Mouse (Mus musculus): ENCODE measurements around the gene H2-T24.
A peak's percentile ranks its signal among the peaks of the same experiment; 100 is the strongest.
"Not testable (repeated sequence)": the region's sequence is repeated elsewhere in the genome, so short reads cannot be mapped to it uniquely, and the experiment has no call there.

The H2-T24 gene

DNA sequence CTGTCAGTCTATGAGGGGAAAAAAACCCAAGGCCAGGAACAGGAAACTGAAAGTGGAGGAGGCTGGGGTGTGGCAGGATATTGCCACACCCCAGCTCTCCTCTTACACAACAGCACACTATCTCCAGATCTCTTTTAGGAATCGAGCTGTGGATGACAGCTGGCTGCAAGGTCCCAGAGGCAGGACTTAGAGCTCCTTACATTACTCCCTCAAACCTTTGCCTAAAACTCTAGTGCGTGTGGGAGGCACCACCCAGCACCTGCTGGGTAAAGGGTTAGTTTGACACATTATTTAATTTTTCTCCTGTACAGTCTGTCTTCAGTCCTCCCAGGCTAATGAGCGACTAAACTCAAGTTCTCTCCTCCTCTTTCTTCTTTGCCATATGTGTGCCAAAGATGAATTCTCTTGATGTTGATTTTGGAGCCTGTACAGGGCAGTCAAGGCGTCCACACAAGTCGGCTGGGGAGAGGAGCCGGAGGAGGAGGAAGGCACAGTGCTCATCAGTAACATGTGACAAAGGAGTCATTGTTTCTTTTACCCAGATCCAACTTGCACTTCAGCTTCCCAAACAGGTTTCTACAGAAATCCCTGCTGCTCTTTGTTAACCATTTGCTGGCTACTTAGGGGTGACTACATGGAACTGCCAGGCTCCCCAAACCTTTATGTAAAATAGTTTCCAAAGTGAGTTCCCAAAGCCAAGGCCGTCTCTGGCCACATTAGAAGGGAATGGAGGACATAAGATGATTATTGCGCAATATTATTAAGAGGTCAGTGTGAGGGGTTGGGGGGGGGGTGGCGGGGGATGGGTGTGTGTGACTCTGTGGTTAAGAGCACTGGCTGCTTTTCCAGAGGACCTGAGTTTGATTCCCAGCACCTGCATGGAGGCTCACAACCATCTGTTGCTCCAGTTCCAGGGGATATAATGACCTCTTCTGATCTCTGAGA is 3.6 kb upstream of the H2-T24 start:
- DNase-seq (ENCODE audit: low spot score), result no peak

DNA sequence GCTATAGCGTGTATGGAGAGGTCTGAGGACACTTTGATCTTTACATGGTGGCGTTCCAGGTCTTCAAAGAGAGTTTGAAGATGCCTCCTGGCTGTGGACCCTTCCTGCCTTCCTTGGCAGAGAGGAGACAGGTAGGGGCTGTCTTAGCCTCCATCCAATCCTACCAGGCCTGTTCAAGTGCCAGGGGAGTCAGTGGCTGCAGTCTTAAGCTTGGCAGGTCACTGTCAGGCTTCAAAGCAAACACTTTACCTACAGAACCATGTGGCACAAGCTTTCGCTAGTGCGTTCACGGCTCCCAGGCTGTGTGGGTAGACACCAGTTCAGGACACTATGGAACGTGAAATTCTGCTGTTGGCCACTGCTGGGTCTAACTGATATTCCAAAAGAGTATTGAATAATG is 2.6 kb upstream of the H2-T24 start:
- no peak for DNase-seq (ENCODE audit: low spot score)

DNA sequence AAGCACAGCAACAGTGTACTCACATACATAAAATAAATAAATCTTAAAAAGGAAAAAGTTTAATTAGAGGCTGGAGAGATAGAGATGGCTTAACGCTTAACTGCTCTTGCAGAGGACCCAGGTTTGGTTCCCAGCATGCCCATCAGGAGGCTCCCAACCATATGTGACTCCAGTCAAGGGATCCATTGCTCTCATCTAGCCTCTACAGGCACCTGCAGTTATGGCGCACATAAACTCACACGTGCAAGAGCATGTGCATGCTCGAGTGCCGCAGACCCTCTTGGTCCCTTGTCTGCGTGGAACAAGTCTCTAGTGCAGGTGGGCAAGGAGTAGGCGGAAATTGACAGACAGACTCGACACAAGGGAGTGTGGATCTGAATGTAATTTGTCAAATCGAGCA is 1.7 kb upstream of the H2-T24 start:
- DNase-seq (ENCODE audit: low spot score), result no peak

DNA sequence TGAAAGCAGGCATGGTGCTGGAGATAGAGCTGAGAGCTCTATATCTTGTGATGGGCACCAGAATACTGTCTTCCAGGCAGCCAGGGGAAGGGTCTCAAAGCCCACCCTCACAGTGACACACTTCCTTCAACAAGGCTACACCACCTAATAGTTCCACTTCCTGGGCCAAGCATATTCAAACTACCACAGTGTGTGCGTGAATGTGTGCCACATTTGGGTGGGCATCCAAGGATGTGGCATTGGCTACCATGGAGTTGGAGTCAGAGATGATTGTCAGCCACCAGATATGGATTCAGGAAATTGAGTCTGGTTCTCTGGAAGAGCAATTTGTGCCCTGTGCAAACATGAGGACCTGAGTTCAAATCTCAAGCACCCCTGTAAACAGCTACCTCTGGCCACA is 949 bp upstream of the H2-T24 start:
- DNase-seq (ENCODE audit: low spot score), result no peak

DNA sequence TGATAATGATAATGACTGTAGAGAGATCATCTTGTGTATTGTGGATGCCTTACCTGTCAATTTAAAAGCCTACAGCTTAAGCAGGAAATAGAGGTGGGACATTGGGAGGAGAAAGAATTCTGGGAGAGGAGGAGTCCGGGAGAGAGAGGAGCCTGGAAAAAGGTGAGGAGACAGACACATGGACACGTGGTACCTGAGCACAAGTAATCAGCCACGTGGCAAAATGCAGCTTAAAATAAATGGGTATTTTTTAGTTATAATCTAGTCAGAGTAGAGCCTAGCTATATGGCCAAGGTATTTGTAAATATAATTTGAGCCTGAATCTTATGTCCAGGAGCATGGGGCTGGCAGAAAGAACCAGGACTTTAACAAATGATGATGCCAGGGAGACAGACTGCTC is 841 bp downstream of the H2-T24 start:
- DNase-seq (ENCODE audit: low spot score), result no peak

DNA sequence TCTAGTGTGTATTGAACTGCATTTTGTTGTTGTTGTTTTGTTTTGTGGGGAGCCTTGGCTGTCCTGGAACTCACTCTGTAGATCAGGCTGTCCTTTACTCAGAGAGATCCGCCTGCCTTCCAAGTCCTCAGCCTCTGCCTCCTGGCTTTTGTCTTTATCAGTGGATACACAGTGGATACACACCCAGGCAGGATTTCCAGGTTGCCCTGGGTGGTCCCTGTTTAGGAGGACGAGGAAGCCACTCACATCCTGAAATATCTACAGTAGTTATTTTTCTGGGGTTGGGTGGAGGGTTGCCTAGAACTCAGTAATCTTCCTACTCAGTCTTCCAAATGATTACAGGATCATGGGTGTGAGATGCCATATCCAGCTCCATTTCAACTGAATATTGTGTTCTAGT is 1.4 kb downstream of the H2-T24 start:
- no peak for DNase-seq (ENCODE audit: low spot score)

DNA sequence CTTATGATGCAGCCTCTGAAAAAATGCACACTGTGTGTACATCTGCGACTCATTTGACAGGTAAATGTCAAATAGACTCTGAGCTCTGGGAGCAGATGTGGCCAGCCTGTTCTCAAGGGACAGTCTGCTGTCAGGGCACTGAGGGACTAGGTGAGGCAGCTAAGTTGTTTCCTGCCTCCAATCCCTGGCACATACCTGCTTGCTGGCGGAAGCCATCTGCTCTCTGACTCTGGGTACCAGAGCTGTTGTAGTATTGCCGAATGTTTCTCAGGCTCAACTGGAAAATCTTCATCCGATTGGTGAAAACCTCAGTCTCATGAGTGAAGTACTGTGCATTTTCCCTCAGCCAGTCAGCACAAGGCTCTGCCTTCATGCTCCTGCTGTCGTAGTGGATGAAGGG is 3.3 kb downstream of the H2-T24 start:
- no peak for DNase-seq (ENCODE audit: low spot score)

DNA sequence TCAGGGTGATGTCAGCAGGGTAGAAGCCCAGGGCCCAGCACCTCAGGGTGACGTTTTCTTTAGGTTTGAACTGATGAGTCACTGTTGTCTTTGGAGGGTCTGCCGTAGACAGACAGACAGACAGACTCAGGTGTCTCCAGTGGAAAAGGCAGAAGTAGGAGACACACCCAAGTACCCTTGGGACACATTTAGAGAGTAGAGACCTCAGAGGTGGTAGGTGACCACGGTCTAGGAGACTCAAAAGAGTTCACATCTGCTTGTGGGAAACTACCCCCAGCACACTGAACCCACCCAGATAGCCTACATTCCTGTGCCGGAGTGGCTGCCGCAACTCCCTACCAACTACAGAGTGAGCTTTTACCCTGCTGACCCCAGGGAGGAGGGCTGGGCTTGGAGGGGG is 5.4 kb downstream of the H2-T24 start:
- DNase-seq (ENCODE audit: low spot score), result no peak

DNA sequence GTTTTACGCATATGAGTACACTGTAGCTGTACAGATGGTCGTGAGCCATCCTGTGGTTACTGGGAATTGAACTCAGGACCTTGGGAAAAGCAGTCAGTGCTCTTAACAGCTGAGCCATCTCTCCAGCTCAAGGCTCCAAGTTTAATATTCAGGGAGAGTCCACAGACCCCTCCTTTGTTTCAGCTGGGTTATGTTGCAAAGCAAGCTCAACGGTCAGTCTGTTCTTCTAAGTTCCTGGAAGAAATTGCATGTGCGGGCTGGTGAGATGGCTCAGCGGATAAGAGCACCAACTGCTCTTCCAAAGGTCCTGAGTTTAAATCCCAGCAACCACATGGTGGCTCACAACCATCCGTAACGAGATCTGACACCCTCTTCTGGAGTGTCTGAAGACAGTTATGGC is 16.0 kb downstream of the H2-T24 start:
- not testable (repeated sequence) for DNase-seq (ENCODE audit: low spot score)

DNA sequence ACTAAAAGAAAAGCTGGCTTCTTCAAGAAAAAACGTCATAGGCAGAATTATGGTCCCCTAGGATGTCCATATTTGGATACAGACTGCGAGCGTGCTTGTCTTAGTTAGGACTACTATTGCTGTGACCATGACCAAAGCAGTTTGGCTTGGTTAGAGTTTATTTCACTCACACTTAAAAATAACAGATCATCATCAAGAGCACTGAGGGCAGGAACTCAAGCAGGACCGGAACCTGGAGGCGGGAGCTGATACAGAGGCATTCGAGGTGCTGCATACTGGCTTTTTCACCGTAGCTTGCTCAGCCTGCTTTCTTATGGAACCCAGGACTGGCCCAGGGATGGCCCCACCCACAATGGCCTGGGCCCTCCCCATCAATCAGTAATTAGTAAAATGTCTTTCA is 17.0 kb downstream of the H2-T24 start:
- DNase-seq (ENCODE audit: low spot score), result no peak

DNA sequence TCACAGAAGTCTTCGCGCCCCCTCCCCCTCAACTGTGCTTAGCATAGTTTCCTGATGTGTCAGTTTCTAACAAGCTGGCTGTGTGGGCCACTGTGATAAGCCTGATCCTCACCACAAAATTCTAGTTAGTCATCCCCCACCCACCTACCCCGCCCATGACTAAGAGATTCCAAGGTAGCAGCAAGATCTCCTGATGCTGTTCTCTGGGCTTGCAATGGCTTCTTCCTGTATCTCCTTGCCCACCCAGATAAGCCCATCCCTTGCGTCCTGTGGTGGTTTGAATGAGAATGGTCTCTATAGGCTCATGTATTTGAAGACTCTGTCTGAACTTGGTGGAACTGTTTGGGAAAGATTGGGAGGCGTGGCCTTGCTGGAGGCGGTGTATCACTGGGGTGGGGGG is 18.4 kb downstream of the H2-T24 start:
- no peak for DNase-seq (ENCODE audit: low spot score)

DNA sequence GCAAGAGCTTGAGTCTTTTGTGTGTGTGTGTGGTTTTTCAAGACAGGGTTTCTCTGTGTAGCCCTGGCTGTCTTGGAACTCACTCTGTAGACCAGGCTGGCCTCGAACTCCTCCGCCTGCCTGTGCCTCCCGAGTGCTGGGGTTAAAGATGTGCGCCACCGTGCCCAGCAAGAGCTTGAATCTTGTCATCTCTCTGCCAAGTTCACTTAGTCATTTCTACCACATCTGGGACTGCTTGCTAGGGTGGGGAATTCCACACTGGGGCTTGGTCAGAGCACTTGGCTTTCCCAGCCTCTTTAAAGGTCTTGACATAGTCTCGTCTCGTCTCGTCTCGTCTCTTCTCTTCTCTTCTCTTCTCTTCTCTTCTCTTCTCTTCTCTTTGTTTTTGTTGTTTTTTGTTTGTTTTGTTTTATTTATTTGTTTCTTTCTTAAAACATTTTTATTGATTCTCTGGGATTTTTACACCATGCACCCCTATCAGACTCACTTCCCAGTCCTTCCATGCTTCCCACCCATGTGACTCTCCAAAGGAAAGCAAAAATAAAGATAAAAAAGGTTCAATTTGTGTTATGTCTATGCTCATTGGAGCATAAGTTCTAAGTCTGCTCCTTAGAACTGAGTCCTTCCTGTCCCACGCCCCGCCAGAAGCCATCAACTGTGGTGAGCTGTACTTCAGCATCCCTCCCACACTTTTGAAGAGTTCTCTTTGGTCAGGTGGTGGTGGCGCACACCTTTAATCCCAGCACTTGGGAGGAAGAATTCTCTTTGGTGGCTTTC is 19.1 kb downstream of the H2-T24 start:
- DNase-seq (ENCODE audit: low spot score), result no peak

DNA sequence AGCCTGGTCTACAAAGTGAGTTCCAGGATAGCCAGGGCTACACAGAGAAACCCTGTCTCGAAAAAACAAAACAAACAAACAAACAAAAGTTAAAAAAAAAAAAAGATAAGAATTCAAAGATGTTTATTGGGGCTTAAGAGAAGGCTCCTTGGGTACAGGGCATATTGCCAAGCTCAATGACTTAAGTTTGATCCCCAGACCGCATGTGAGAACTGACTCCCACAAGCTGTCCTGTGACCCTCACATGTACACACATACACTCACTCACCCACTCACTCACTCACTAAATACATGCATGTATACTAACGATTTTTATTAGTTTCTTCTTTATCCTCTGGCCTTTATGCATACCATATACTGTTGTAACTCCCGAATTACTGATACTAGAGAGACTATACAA is 20.0 kb downstream of the H2-T24 start:
- DNase-seq (ENCODE audit: low spot score), result no peak

DNA sequence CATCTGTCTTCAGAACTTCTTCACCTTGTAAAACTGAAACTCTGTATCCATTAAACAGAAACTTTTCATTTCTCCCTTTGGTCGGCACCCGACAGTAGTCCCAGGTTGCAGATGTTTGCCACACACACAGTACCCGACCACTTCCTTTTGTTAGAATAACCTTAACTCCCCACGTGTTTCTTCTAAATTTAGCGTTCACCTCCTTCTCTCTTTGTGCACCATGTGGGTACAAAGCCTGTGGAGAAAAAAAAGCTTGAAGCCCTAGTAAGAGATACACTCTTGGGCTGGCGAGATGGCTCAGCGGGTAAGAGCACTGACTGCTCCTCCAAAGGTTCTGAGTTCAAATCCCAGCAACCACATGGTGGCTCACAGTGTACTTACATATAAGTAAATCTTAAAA is 21.0 kb downstream of the H2-T24 start:
- no peak for DNase-seq (ENCODE audit: low spot score)

DNA sequence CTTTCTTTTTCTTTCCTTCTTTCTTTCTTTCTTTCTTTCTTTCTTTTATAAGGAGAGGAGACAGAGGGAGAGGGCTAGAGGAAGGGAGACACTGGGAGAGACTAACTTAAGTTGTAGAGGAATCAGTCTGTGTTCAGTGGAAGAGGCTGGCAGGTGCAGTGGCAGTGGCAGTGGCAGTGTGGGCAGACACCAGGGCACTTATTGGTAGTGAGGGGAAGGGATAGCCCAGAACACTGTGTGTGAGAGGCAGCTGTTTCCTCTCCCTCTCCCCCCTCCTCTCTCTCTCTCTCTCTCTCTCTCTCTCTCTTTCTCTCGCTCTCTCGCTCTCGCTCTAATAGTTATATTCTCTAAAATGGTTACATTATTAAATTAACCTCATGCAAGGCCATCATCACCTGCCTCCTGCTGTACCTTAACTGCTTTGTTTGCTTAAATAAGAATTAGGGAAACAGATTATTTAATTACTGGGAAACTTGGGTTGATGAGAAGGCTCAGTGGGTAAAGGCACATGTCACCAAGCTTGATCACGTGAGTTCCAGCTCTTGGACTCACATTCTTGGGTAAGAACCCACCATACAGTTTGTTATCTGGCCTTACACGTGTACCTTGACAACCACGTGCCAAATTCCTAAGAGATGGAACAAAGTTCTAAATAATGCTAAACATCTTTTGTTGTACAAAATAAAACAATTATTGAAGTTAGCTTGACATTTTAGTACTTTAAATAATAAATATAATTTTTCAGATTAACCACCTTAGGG is 21.6 kb downstream of the H2-T24 start:
- DNase-seq (ENCODE audit: low spot score), result no peak

DNA sequence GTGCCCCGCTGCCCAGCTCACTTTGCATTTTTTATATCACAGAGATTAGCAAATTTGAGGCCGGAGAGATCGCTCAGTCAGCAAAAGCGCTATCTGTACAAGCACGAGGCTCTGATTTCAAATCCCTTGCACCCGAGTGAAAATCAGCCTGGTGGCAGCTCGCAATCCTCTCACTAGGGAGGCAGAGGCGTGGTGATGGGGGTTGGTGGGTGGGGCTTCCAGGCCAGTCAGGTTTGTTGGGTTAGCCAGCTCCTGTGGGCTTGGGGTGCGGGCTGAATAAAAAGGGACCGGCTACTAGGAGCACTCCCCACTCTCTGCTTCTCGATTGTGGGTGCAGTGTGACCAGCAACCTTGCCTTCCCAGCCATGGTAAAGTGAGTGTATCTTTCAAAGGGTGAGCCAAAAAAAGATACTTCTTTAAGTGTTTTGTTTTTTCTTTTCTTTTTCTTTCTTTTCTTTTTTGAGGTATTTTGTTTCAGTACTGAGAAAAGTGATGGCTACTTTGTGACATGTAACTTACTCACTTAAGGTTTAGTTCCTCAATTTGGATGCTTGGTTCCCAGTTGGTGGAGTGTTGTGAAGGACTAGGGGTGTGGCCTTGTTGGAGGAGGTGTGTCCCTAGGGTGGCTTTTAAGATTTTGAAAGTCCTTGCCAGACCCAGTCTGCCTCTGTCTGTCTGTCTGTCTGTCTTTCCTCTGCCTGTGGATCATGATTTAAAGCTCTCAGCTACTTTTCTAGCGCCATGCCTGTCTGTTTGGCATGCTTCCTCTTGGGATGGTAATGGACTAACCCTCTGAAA is 22.4 kb downstream of the H2-T24 start:
- no peak for DNase-seq (ENCODE audit: low spot score)

DNA sequence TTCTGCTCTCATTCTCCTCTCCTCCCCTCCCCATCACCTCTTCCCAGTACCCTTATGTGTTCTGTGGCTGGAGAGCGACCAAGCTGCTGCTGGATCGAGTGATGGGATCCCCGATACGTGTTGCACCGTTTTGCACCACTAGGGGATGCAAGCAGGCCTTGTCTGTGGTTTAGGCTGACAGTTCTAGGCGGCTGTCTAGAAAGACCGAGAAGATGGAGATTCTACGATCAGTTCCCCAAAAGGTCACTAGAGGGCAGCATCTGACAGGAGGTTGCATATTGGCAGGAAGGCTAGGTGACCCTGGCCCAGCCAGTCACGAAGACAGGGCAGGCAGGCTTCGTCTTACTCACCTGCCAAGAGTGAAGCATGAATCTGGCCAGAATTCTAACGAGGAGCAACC is 23.4 kb downstream of the H2-T24 start:
- peak; percentile 99 for DNase-seq (ENCODE audit: low spot score)

DNA sequence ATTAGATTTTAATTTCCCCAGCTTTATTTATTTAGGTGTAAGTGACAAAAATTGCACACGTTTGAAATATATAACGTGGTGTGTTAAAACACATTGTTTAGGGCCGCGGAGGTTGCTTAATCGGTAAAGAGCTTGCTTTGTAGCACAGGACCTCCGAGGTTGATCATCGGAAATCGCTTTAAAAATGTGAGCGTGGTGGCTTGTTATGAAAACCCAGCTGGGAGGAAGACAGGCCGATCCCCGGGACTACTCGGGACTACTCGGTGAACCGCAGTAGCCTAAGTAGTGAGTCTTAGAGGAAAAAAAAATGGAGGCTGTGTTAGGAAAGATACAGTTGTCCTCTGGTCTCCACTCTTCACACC is 25.5 kb downstream of the H2-T24 start:
- DNase-seq (ENCODE audit: low spot score), result no peak

DNA sequence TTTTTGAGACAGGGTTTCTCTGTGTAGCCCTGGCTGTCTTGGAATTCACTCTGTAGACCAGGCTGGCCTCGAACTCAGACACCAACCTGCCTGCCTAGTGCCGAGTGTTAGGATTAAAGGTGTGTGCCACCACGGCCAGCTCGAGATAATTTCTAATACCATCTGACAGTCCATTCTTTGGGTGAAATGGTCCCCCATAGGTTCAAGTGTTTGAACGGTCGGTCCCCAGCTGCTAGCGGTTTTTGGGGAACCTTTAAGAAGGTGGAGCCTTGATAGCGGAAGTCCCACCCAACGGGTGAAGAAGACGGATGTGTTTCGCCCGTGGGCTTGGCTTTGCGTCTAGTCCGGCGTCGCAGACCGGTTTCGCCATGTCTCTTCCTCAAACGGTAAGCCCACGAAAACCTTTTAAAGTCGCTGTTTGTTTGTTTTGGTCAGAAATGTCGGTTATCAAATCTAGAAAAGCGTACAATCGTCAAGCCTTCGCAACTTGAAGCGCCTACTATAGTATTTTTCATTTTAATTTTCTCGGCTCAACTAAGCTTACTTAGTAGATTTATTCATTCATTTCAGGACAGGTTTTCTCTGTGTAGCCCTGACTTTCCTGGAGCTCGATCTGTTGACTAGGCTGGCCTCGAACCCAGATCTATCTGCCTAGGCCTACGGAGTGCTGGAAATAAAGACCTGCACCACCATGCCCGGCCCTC is 26.0 kb downstream of the H2-T24 start:
- DNase-seq (ENCODE audit: low spot score), result peak; percentile 49

DNA sequence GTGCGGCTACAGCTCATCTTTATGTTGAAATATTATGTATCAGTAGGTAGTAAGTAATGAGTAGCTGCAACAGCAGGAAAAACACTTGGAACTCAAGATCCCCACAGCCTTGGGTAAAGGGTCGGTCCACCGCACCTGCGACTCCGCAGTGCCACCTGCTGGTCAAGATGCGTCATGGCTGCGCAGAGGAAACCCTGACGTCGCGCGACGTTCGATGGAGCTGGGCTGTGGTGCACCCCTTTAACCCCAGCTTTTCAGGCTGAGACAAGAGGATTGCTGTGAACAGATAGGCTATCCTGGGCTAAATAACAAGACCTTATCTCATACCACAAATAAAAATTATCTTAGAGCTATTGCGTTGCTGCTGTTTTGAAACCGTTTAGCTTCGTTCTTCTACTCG is 26.7 kb downstream of the H2-T24 start:
- DNase-seq (ENCODE audit: low spot score), result peak; percentile 73

DNA sequence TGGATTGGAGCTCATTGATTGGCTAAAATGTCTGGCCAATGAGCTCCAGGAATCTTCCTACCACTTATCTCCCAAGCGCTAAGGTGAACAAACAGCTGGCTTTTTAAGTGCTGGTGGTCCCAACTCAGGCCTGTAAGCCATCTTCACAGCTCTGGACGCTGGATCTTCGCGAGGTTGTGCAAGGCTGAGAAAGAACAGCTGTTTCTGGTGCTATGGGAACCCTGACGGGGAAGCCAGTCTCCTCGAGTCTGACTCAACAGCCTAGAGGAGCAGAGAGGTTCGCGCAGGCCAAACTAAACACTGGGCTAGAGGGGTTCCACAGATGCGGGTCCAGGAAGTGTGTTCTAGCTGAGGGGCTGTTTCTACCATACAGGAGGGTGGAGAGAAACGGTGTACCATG is 28.6 kb downstream of the H2-T24 start:
- no peak for DNase-seq (ENCODE audit: low spot score)

Data from ovary, postnatal 14 days (tissue).